Mouse (Mus musculus): ENCODE results near the gene Rnf10.

- no peak for TF ChIP-seq FLI1 (IDR thresholded peaks at IDR 0.05; ENCODE audit: low read length)
- no peak for TF ChIP-seq GATA1 (IDR thresholded peaks at IDR 0.05; ENCODE audit: borderline replicate concordance, low read length)
Measured at GRCm38 (mm10) chr5:115220931-115221640, 51.6 kb downstream of the Rnf10 start.
